Mouse (Mus musculus): Measurements from ENCODE around the gene Slc38a11.

Slc38a11 gene

GRCm38 (mm10) chr2:65363828-65364497 lies at the start of gene Slc38a11:
Gene Slc38a11, minus strand, starts transcription at chr2:65364034.
- no peak for DNase-seq

- DNase-seq = no peak
Measured at GRCm38 (mm10) chr2:65407110-65407509, 43.3 kb upstream of the Slc38a11 start.

- no peak for DNase-seq
Measured at GRCm38 (mm10) chr2:65405407-65405806, 41.6 kb upstream of the Slc38a11 start.

GRCm38 (mm10) chr2:65402001-65402400 lies 38.2 kb upstream of the Slc38a11 start:
- no peak for DNase-seq

- DNase-seq = no peak
Measured at GRCm38 (mm10) chr2:65399938-65400337, 36.1 kb upstream of the Slc38a11 start.

- peak in 1 of 2 experiments; percentile 4 for DNase-seq
Measured at GRCm38 (mm10) chr2:65396128-65396527, 32.3 kb upstream of the Slc38a11 start.

GRCm38 (mm10) chr2:65393061-65393460 lies 29.2 kb upstream of the Slc38a11 start:
- DNase-seq = no peak

- no peak for DNase-seq
Measured at GRCm38 (mm10) chr2:65391322-65391721, 27.5 kb upstream of the Slc38a11 start.

- no peak for DNase-seq
Measured at GRCm38 (mm10) chr2:65384815-65385214, 21.0 kb upstream of the Slc38a11 start.

GRCm38 (mm10) chr2:65382485-65382884 lies 18.7 kb upstream of the Slc38a11 start:
- no peak for DNase-seq

GRCm38 (mm10) chr2:65378425-65378824 lies 14.6 kb upstream of the Slc38a11 start:
- DNase-seq = no peak

- DNase-seq = no peak
Measured at GRCm38 (mm10) chr2:65374410-65374809, 10.6 kb upstream of the Slc38a11 start.

GRCm38 (mm10) chr2:65373076-65373475 lies 9.2 kb upstream of the Slc38a11 start:
- no peak for DNase-seq

- no peak for DNase-seq
Measured at GRCm38 (mm10) chr2:65360736-65361475, 2.9 kb downstream of the Slc38a11 start.

GRCm38 (mm10) chr2:65347367-65347766 lies 16.5 kb downstream of the Slc38a11 start:
- no peak for DNase-seq

- DNase-seq = no peak
Measured at GRCm38 (mm10) chr2:65346915-65347314, 16.9 kb downstream of the Slc38a11 start.

GRCm38 (mm10) chr2:65346037-65346436 lies 17.8 kb downstream of the Slc38a11 start:
- DNase-seq = no peak

- DNase-seq = no peak
Measured at GRCm38 (mm10) chr2:65342057-65342456, 21.8 kb downstream of the Slc38a11 start.

GRCm38 (mm10) chr2:65340839-65341238 lies 23.0 kb downstream of the Slc38a11 start:
- DNase-seq = no peak

- DNase-seq = peak; percentile 51 to 60
Measured at GRCm38 (mm10) chr2:65337378-65338140, 26.3 kb downstream of the Slc38a11 start.

- DNase-seq = no peak
Measured at GRCm38 (mm10) chr2:65336608-65337007, 27.2 kb downstream of the Slc38a11 start.

GRCm38 (mm10) chr2:65334091-65334490 lies 29.7 kb downstream of the Slc38a11 start:
- no peak for DNase-seq

GRCm38 (mm10) chr2:65331321-65331720 lies 32.5 kb downstream of the Slc38a11 start:
- DNase-seq = peak; percentile 50 to 68

Measured in kidney, adult 8-10 months (tissue).